Mouse (Mus musculus) olfactory bulb, adult 2 months (tissue): ENCODE results near the gene Cntn6. TPM values are rescaled to one million over a fixed set of nuclear protein-coding genes. Genes with fewer than 3 reads are reported as not detected.

Source experiments
- H3K27ac ChIP-seq: fragments of 200-500 bp; 2 replicates; pipeline ENCODE4 v1.5.1; 2012; ENCODE audit warnings: low read depth, low read length; ENCODE audit not compliant: insufficient read depth
- H3K4me1 ChIP-seq: fragments of 200-500 bp; 2 replicates; pipeline ENCODE4 v1.6.1; 2012; ENCODE audit warnings: low read length; ENCODE audit not compliant: control insufficient read depth, insufficient read depth
- H3K4me3 ChIP-seq: fragments of 200-500 bp; 2 replicates; pipeline ENCODE4 v1.5.1; 2012; ENCODE audit warnings: mild to moderate bottlenecking, low read depth, low read length, moderate library complexity; ENCODE audit not compliant: insufficient read depth
- CTCF ChIP-seq: fragments of 200-500 bp; IDR thresholded peaks from 2 replicates; pipeline ENCODE4 v1.5.1; 2012; ENCODE audit warnings: low read depth, mild to moderate bottlenecking, low read length, moderate library complexity; ENCODE audit not compliant: insufficient read depth
- POLR2A ChIP-seq: fragments of 200-500 bp; IDR thresholded peaks from 2 replicates; pipeline ENCODE4 v1.6.1; 2012; ENCODE audit warnings: mild to moderate bottlenecking, low read depth, low read length, moderate library complexity; ENCODE audit not compliant: insufficient read depth
- WGBS: fragments of 180-500 bp; shearing (Covaris S2); methylation state at CpG from one replicate; pipeline ENCODE4 v1.1.7; 2018; 5-methylcytosine and 5-hydroxymethylcytosine counted together
- polyA plus RNA-seq: library from polyadenylated mRNA; stranded (reverse); fragments of >200 nt; gene quantifications from 2 replicates; pipeline ENCODE4 v1.2.4, GENCODE M21; 2012; ENCODE audit warnings: low replicate concordance; ENCODE audit not compliant: missing spikeins, insufficient read depth, insufficient read length

Cntn6 gene
- polyA plus RNA-seq, 1 experiment, result not detected

- Histone ChIP-seq H3K4me3 (no peak overlapping the region), H3K4me1 (no peaks in the 10 kb centered on the region), H3K27ac (no peak overlapping the region)
- TF ChIP-seq CTCF (no peak), POLR2A (no peak)
- WGBS, result 88% methylated on average over 2 of the region's 2 CpGs
Observed at GRCm38 (mm10) chr6:104600838-104601397, 108.3 kb downstream of the Cntn6 start.

GRCm38 (mm10) chr6:104602894-104603293, 110.3 kb downstream of the Cntn6 start:
- no peaks in the 10 kb centered on the region for H3K4me1 ChIP-seq
- H3K27ac ChIP-seq, result no peak overlapping the region
- TF ChIP-seq POLR2A, result no peak
- TF ChIP-seq CTCF, result no peak
- H3K4me3 ChIP-seq, result no peak overlapping the region

- no peak overlapping the region for H3K27ac ChIP-seq
- no peak overlapping the region for H3K4me3 ChIP-seq
- 38% methylated on average over 4 of the region's 4 CpGs for WGBS
- H3K4me1 ChIP-seq, result no peaks in the 10 kb centered on the region
- TF ChIP-seq CTCF (no peak), POLR2A (no peak)
Observed at GRCm38 (mm10) chr6:104603371-104603770, 110.8 kb downstream of the Cntn6 start.

- H3K4me3 ChIP-seq, result no peak overlapping the region
- no peak overlapping the region for H3K27ac ChIP-seq
- no peaks in the 10 kb centered on the region for H3K4me1 ChIP-seq
- WGBS, result 47% methylated on average over 3 of the region's 3 CpGs
- TF ChIP-seq POLR2A (no peak), CTCF (no peak)
Observed at GRCm38 (mm10) chr6:104605214-104605613, 112.6 kb downstream of the Cntn6 start.

- WGBS, result 46% methylated on average over 3 of the region's 3 CpGs
- no peak for TF ChIP-seq POLR2A
- no peak for TF ChIP-seq CTCF
- no peak overlapping the region for H3K27ac ChIP-seq
- H3K4me1 ChIP-seq, result no peaks in the 10 kb centered on the region
- H3K4me3 ChIP-seq, result no peak overlapping the region
Observed at GRCm38 (mm10) chr6:104653518-104653917, 160.9 kb downstream of the Cntn6 start.

GRCm38 (mm10) chr6:104668701-104669100, 176.1 kb downstream of the Cntn6 start:
- no peak for TF ChIP-seq CTCF
- TF ChIP-seq POLR2A, result no peak
- Histone ChIP-seq H3K4me1 (no peaks in the 10 kb centered on the region), H3K4me3 (no peak overlapping the region), H3K27ac (no peak overlapping the region)
- 94% methylated on average over 2 of the region's 2 CpGs for WGBS

- Histone ChIP-seq H3K4me3 (no peak overlapping the region), H3K4me1 (no peaks in the 10 kb centered on the region), H3K27ac (no peak overlapping the region)
- TF ChIP-seq POLR2A (no peak), CTCF (no peak)
Observed at GRCm38 (mm10) chr6:104674249-104674648, 181.7 kb downstream of the Cntn6 start.

GRCm38 (mm10) chr6:104679809-104680495, 187.4 kb downstream of the Cntn6 start:
- H3K4me3 ChIP-seq, result no peak overlapping the region
- TF ChIP-seq CTCF, result no peak
- no peak for TF ChIP-seq POLR2A
- H3K27ac ChIP-seq, result no peak overlapping the region
- 96% methylated on average over 1 of the region's 1 CpGs for WGBS
- H3K4me1 ChIP-seq, result no peaks in the 10 kb centered on the region

GRCm38 (mm10) chr6:104687980-104688379, 195.4 kb downstream of the Cntn6 start:
- no peak overlapping the region for H3K4me3 ChIP-seq
- TF ChIP-seq POLR2A (no peak), CTCF (no peak)
- H3K27ac ChIP-seq, result no peak overlapping the region
- no peaks in the 10 kb centered on the region for H3K4me1 ChIP-seq
- 77% methylated on average over 3 of the region's 3 CpGs for WGBS

GRCm38 (mm10) chr6:104688439-104689125, 196.0 kb downstream of the Cntn6 start:
- no peak for TF ChIP-seq POLR2A
- TF ChIP-seq CTCF, result no peak
- H3K4me3 ChIP-seq, result no peak overlapping the region
- WGBS, result 78% methylated on average over 6 of the region's 6 CpGs
- H3K4me1 ChIP-seq, result no peaks in the 10 kb centered on the region
- no peak overlapping the region for H3K27ac ChIP-seq
